Mouse (Mus musculus) myocyte (in vitro differentiated cells): ENCODE measurements around the gene Lipo2. TPM values are rescaled to one million over a fixed set of nuclear protein-coding genes. Genes with fewer than 3 reads are reported as not detected.
"Not testable (repeated sequence)": the region's sequence is repeated elsewhere in the genome, so short reads cannot be mapped to it uniquely, and the experiment has no call there.

Experiments used
- H3K27me3 ChIP-seq: one replicate; pipeline ENCODE4 v1.6.1; 2011; ENCODE audit not compliant: control insufficient read depth, insufficient read depth, insufficient read length
- H3K36me3 ChIP-seq: one replicate; pipeline ENCODE4 v1.6.1; 2011; ENCODE audit not compliant: control insufficient read depth, insufficient read depth
- H3K4me2 ChIP-seq: one replicate; pipeline ENCODE4 v1.6.1; 2011; ENCODE audit warnings: low read depth, control low read depth
- H3K4me3 ChIP-seq: one replicate; pipeline ENCODE4 v1.5.1; 2011; ENCODE audit warnings: mild to moderate bottlenecking, control low read depth, moderate library complexity
- H3K79me2 ChIP-seq: one replicate; pipeline ENCODE4 v1.6.1; 2011; ENCODE audit not compliant: control insufficient read depth, insufficient read depth
- H3ac ChIP-seq: one replicate; pipeline ENCODE4 v1.6.1; 2011; ENCODE audit not compliant: control insufficient read depth, insufficient read length
- CEBPB ChIP-seq: IDR thresholded peaks from 2 replicates; pipeline ENCODE4 v1.6.1; 2011; ENCODE audit warnings: mild to moderate bottlenecking, moderate library complexity; ENCODE audit not compliant: poor library complexity, insufficient read depth, severe bottlenecking
- E2F4 ChIP-seq: IDR thresholded peaks from one replicate; pipeline ENCODE4 v1.6.1; 2011; ENCODE audit warnings: mild to moderate bottlenecking, control low read depth, moderate library complexity; ENCODE audit not compliant: insufficient read depth
- POLR2A ChIP-seq: IDR thresholded peaks from one replicate; pipeline ENCODE4 v1.6.1; 2011; ENCODE audit warnings: low read depth, mild to moderate bottlenecking, control low read depth, moderate library complexity; ENCODE audit not compliant: insufficient read length
- SRF ChIP-seq: IDR thresholded peaks from one replicate; pipeline ENCODE4 v1.6.1; 2011; ENCODE audit warnings: low read depth; ENCODE audit not compliant: control insufficient read depth, insufficient read length
- TCF3 ChIP-seq: IDR thresholded peaks from one replicate; pipeline ENCODE4 v1.6.1; 2011; ENCODE audit warnings: low read depth, control low read depth; ENCODE audit not compliant: insufficient read length
- USF1 ChIP-seq: IDR thresholded peaks from one replicate; pipeline ENCODE4 v1.6.1; 2011; ENCODE audit warnings: low read depth, mild to moderate bottlenecking, control low read depth, moderate library complexity
- polyA plus RNA-seq: library from polyadenylated mRNA; unstranded; fragments of >200 nt; fragmentation: generic; extraction: Trizol; gene quantifications from one replicate; pipeline ENCODE4 v1.2.1, GENCODE M21; 2012; ENCODE audit warnings: missing spikeins

The Lipo2 gene
- polyA plus RNA-seq, result not detected

- H3K36me3 ChIP-seq, H3K4me3 ChIP-seq, H3K79me2 ChIP-seq, H3K4me2 ChIP-seq, H3K27me3 ChIP-seq, H3ac ChIP-seq: not testable (repeated sequence)
Observed at GRCm38 (mm10) chr19:33751259-33751658, at the start of gene Lipo2. TSS of gene Lipo2 (minus strand) at chr19:33751359.

DNA sequence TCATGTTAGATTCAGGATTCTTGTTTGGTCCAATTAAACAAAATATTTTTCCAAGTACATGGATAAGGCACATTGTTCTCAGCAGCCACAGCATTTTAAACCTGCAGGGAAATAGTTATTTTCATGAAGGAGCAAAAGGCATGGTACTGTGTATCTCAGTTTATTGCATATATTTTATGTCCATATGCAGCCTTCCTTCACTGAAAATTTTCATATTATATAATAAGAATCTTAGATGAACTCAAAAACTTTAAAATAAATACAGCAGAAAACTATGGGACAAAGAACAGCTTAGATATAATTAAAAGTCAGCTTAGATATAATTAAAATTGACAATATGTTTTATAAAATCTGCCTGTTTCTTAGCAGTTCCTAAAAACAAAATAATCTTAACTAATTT lies 36.2 kb upstream of the Lipo2 start, which contains the start of gene Lipo1:
Gene Lipo1 (minus strand): TSS at position 101 of the 400 bp plus-strand sequence.
- H3K79me2 ChIP-seq, H3K4me2 ChIP-seq, H3K27me3 ChIP-seq, H3K36me3 ChIP-seq, H3K4me3 ChIP-seq, H3ac ChIP-seq: not testable (repeated sequence)

DNA sequence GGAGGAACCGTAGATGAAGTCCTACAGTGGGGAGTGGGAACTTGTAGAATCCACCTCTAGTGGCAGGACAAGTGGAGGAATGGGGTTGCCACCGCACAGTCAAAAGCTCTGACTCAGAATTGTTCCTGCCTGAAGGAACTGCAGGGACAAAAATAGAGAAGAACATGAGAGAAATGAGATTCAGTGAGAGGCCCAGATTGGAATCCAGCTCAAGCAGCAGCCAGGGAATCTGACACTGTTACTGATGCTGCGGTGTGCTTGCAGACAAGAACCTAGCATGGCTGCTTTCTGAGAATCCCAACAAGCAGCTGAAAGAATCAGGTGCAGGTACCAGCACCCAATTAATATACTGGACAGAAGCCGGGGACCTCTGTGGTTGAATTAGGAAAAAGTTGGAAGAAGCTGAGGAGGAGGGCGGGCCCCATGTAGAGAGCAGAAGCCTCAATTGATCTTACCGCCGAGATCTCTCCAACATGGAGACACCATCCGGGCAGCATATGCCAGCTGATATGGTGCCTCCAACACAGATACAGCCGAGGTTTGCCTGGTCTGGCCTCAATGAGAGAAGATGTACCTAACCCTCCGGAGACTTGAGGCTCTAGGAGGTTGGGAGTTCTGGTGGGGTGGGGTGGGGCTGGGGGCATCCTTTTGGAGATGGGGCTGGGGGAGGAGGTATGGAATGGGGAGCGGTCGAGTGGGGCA lies 35.6 kb upstream of the Lipo2 start:
- no peaks in the 10 kb centered on the region for H3K36me3 ChIP-seq
- H3K79me2 ChIP-seq, result no peaks in the 10 kb centered on the region
- no peak overlapping the region for H3K4me2 ChIP-seq
- H3ac ChIP-seq, result no peak overlapping the region
- TF ChIP-seq SRF, result no peak
- TF ChIP-seq POLR2A, result no peak
- no peak for TF ChIP-seq CEBPB
- TF ChIP-seq TCF3, result no peak
- TF ChIP-seq E2F4, result no peak
- TF ChIP-seq USF1, result no peak
- no peak overlapping the region for H3K4me3 ChIP-seq
- H3K27me3 ChIP-seq, result no peaks in the 10 kb centered on the region

DNA sequence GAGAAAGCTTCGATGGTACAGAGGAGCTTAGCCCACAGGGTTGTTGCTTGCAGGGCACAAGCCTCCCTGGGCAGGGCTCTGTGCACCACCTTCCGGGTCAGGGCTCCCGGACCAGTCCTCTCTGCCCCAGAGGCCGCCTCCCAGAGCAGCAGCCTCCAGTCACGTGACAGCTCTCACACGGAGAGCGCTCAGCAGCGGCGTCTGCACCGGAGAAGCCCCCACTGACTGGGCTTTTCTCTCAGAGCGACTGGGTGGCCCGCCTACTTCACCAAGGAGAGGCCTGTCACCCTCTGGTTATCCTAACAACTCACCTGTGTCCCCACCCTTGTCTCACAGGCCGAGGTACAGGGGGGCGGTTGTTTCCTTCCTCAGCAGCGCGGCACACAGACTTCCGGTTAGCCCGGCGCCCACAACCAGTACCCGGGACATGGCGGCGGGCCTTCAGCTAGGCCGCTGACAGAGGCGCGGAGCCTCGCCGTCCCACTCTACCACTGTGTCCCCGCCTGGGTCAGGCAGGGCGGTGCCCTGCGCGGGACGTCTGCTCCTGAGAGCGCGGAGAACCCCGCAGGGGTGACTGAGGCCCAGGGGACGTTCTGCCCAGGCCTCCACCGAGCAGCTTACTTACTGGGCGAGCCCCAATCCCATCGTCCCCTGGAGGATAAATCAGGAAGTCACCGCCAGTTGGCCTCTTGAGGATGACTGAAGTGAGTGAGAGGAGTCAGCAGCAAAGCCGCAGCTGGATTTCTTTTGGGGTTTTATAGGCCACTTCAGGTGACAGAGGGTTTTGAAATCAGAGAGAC lies 10.3 kb upstream of the Lipo2 start, which contains the start of gene Lipo3:
Gene Lipo3 (minus strand): TSS at position 665 of the 800 bp plus-strand sequence.
- not testable (repeated sequence) for H3K79me2 ChIP-seq, H3ac ChIP-seq, H3K4me2 ChIP-seq, H3K4me3 ChIP-seq, H3K27me3 ChIP-seq, H3K36me3 ChIP-seq

Other genes starting within 250 kb of the Lipo2 start
- not detected for gene Lipo4, start 233.6 kb downstream of the Lipo2 start, polyA plus RNA-seq
- gene Gm8978, start 126.1 kb downstream of the Lipo2 start, polyA plus RNA-seq, result not detected
- not detected for gene Lipo3, start 10.6 kb upstream of the Lipo2 start, polyA plus RNA-seq
- gene Lipo1, start 36.1 kb upstream of the Lipo2 start, polyA plus RNA-seq, result not detected
- not detected for gene Lipf, start 209.8 kb upstream of the Lipo2 start, polyA plus RNA-seq